Mouse (Mus musculus): ENCODE data around the gene Ybx2.

DNA sequence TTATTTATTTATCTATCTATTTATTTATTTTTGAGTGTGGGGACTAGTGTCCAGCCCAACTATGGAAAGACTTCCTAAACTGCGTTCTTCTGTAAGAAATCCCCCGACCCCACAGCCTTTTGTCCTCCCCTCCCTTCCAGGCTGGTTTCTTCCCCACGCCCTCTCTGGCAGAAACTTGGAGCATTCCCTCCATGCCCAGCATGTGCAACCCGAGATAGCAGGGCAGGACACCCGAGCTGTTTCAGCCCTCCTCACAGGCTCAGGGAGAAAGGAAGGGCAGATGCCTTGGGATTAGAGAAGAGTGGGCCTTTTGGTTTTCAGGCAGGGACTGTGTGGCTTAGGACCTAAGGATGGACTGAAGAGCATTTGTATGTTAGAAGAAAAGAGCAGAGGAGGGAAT, 47.3 kb downstream of the Ybx2 start:
- TF ChIP-seq CTCF (IDR thresholded peaks at IDR 0.05; ENCODE audit: control insufficient read depth, insufficient read depth, low read length) = no peak
- no peak for TF ChIP-seq POLR2A (IDR thresholded peaks at IDR 0.05; ENCODE audit: borderline replicate concordance, control insufficient read depth, low read depth, low read length)
